In genomic region chr2:33053966-33054365, GRCm38 (mm10) we compare ENCODE assay signal across 20 mouse cellular contexts.
DNase-seq lines count a peak whose midpoint lies in the region; ATAC-seq and TF ChIP-seq lines count a peak whose summit lies in the region.
"Had no signal": no experiment of that assay in that cellular context is flagged by ENCODE, and none has a peak within 500 bp of the region (broad histone marks: within the 10 kb centered on the region; RNA-seq: fewer than 3 reads in every experiment).

No protein-coding gene starts in this region.

- peak; percentile 56; the same call in 1 of the 2 replicates for ATAC-seq in forebrain, postnatal 0 days
- ATAC-seq in forebrain, embryonic 11.5 days (replicated peaks; ENCODE audit: low FRiP score) = no peak
- no peak for ATAC-seq in limb, embryonic 11.5 days (ENCODE audit: insufficient number of reproducible peaks, low FRiP score, low TSS enrichment, low read depth)
- no peak for ATAC-seq in CD4-positive, CD25-positive, alpha-beta regulatory T cell, adult 4 months
- ATAC-seq: intestine, postnatal 0 days had no signal

- peaks cover 5% of the 10 kb centered on the region; the same call in 1 of the 2 replicates for H3K36me3 ChIP-seq in forebrain, postnatal 0 days (ENCODE audit: insufficient read depth)
- no peaks in the 10 kb centered on the region for H3K36me3 ChIP-seq in forebrain, embryonic 11.5 days (ENCODE audit: control insufficient read depth, insufficient read depth, low read length)
- H3K36me3 ChIP-seq in limb, embryonic 11.5 days (ENCODE audit: control insufficient read depth, insufficient read depth, low read length) = no peaks in the 10 kb centered on the region
- no peaks in the 10 kb centered on the region for H3K36me3 ChIP-seq in limb, embryonic 10.5 days

- H3K27ac ChIP-seq in forebrain, postnatal 0 days (ENCODE audit: low read depth, low read length) = no peak overlapping the region
- H3K27ac ChIP-seq in forebrain, embryonic 11.5 days (ENCODE audit: low read depth, low read length) = no peak overlapping the region
- no peak overlapping the region for H3K27ac ChIP-seq in limb, embryonic 11.5 days (replicated peaks; ENCODE audit: low read depth, low read length)
- no peak overlapping the region for H3K27ac ChIP-seq in limb, embryonic 10.5 days
- H3K27ac ChIP-seq: gastrocnemius, adult 2 months; heart, adult 2 months; hindbrain, embryonic 14.5 days; kidney, postnatal 0 days; liver, embryonic 14.5 days had no signal

- no peaks in the 10 kb centered on the region for H3K4me1 ChIP-seq in forebrain, postnatal 0 days (ENCODE audit: insufficient read depth)
- H3K4me1 ChIP-seq in forebrain, embryonic 11.5 days (replicated peaks; ENCODE audit: control insufficient read depth, insufficient read depth, low read length) = no peaks in the 10 kb centered on the region
- H3K4me1 ChIP-seq in limb, embryonic 11.5 days (ENCODE audit: control insufficient read depth, insufficient read depth, low read length) = 0 out of 2 replicates have a peak, but pooled peaks cover 4% of the 10 kb centered on the region
- H3K4me1 ChIP-seq in limb, embryonic 10.5 days = peaks cover 6% of the 10 kb centered on the region

- no peaks in the 10 kb centered on the region for H3K27me3 ChIP-seq in forebrain, postnatal 0 days (ENCODE audit: insufficient read depth, low read length)
- no peaks in the 10 kb centered on the region for H3K27me3 ChIP-seq in forebrain, embryonic 11.5 days (ENCODE audit: control insufficient read depth, insufficient read depth, low read length)
- no peaks in the 10 kb centered on the region for H3K27me3 ChIP-seq in limb, embryonic 11.5 days (ENCODE audit: control insufficient read depth, insufficient read depth, low read length)
- H3K27me3 ChIP-seq in limb, embryonic 10.5 days (ENCODE audit: low read depth, poor library complexity, severe bottlenecking) = no peaks in the 10 kb centered on the region

- no peak for DNase-seq in forebrain, postnatal 0 days
- no peak for DNase-seq in forebrain, embryonic 11.5 days (ENCODE audit: low spot score)
- DNase-seq in limb, embryonic 11.5 days (ENCODE audit: low spot score) = peak; percentile 26
- no peak for DNase-seq in limb, embryonic 10.5 days (ENCODE audit: low spot score)
- DNase-seq in forelimb bud, embryonic 11.5 days (ENCODE audit: low read depth, low spot score) = peak; percentile 10
- peak; percentile 41 for DNase-seq in lung, postnatal 36 days
- DNase-seq: adrenal gland, adult 2 months; cerebellum, adult 8-10 months; gastrocnemius, adult 2 months; heart, adult 2 months; layer of hippocampus, adult 9-11 months; left cerebral cortex, postnatal 4 days; right cerebral cortex, postnatal 14 days; thymus, postnatal 4 days had no signal

- H3K4me2 ChIP-seq in forebrain, postnatal 0 days (ENCODE audit: low read depth) = no peak overlapping the region
- no peak overlapping the region for H3K4me2 ChIP-seq in forebrain, embryonic 11.5 days (ENCODE audit: low read depth, low read length, severe bottlenecking)
- no peak overlapping the region for H3K4me2 ChIP-seq in limb, embryonic 11.5 days (ENCODE audit: low read depth, severe bottlenecking)
- H3K4me2 ChIP-seq: hindbrain, embryonic 14.5 days had no signal

- no peaks in the 10 kb centered on the region for H3K9me3 ChIP-seq in forebrain, postnatal 0 days (ENCODE audit: low read length)
- no peaks in the 10 kb centered on the region for H3K9me3 ChIP-seq in forebrain, embryonic 11.5 days (ENCODE audit: control insufficient read depth, low read length)
- no peaks in the 10 kb centered on the region for H3K9me3 ChIP-seq in limb, embryonic 11.5 days (ENCODE audit: control insufficient read depth, low read length)
- no peaks in the 10 kb centered on the region for H3K9me3 ChIP-seq in limb, embryonic 10.5 days (replicated peaks)

- 28% methylated on average over 10 of the region's 10 CpGs for WGBS in forebrain, postnatal 0 days
- 64% methylated on average over 10 of the region's 10 CpGs for WGBS in forebrain, embryonic 11.5 days
- WGBS in limb, embryonic 11.5 days = 33% methylated on average over 10 of the region's 10 CpGs
- 50% methylated on average over 10 of the region's 10 CpGs for WGBS in limb, embryonic 10.5 days

- no peak overlapping the region for H3K4me3 ChIP-seq in forebrain, postnatal 0 days (ENCODE audit: low read depth, low read length)
- no peak overlapping the region for H3K4me3 ChIP-seq in forebrain, embryonic 11.5 days (ENCODE audit: low read depth, low read length)
- H3K4me3 ChIP-seq in limb, embryonic 11.5 days (ENCODE audit: low read depth, low read length) = no peak overlapping the region
- no peak overlapping the region for H3K4me3 ChIP-seq in limb, embryonic 10.5 days
- H3K4me3 ChIP-seq: erythroblast, embryonic 14.5 days; gastrocnemius, adult 2 months; heart, adult 2 months had no signal

- no peak overlapping the region for H3K9ac ChIP-seq in forebrain, postnatal 0 days
- H3K9ac ChIP-seq in forebrain, embryonic 11.5 days (ENCODE audit: low read length) = no peak overlapping the region
- H3K9ac ChIP-seq in limb, embryonic 11.5 days (ENCODE audit: low read length) = no peak overlapping the region
- H3K9ac ChIP-seq: hindbrain, embryonic 14.5 days; liver, embryonic 14.5 days had no signal

- TF ChIP-seq CTCF in forebrain, postnatal 0 days (IDR thresholded peaks at IDR 0.05; ENCODE audit: low read depth) = no peak

Comparison
In these comparisons a context has a peak if more than half of its experiments do, and no peak if none do; other contexts are left out.
1. DNase-seq: peak in limb, embryonic 11.5 days (single experiment), forelimb bud, embryonic 11.5 days (single experiment) and lung, postnatal 36 days (single experiment); none in forebrain, postnatal 0 days (single experiment), forebrain, embryonic 11.5 days (single experiment) and limb, embryonic 10.5 days (single experiment).